Mouse (Mus musculus) heart, postnatal 36 days (tissue): ENCODE data around the gene Slc25a31. TPM values are rescaled to one million over a fixed set of nuclear protein-coding genes. Genes with fewer than 3 reads are reported as not detected.

Experiments used
- DNase-seq, 2 experiments: peaks; one replicate each; pipeline ENCODE4 v3.0.0; 2021 to 2022
- intact Hi-C: fragments of 180-260 bp; cut with DNase I; formaldehyde crosslinking; loops from one replicate; pipeline ENCODE4 v1.15.1; 2025
- total RNA-seq, 2 experiments: library from RNA; stranded (reverse); gene quantifications; 2 replicates each; pipeline ENCODE4 v1.2.3; 2021

Gene Slc25a31
- not detected for total RNA-seq

- DNase-seq: no peak
- intact Hi-C loops: no loop called here
Measured at GRCm38 (mm10) chr3:40708655-40709054, at the start of gene Slc25a31. TSS of gene Slc25a31 (plus strand) at chr3:40708855.

DNA sequence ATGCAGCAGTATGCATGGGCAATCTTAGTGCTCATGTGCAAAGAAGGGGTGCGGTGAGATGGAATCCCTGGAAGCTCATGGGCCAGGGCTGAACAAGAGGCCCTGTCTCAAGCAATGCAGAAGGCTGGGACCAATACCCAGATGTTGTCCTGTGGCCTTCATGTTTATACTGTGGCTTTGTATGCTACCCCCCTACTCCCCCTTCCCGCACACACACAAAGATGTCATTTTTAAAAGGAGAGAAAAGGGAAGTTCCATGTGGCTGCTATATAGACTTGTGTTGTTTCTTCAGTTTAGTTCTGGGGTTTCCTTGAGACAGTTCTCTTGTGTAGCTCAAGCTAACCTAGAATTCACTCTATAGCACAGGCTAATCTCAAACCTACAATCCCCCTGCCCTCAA is 48.4 kb upstream of the Slc25a31 start:
- intact Hi-C loops: no loop called here
- DNase-seq: no peak

DNA sequence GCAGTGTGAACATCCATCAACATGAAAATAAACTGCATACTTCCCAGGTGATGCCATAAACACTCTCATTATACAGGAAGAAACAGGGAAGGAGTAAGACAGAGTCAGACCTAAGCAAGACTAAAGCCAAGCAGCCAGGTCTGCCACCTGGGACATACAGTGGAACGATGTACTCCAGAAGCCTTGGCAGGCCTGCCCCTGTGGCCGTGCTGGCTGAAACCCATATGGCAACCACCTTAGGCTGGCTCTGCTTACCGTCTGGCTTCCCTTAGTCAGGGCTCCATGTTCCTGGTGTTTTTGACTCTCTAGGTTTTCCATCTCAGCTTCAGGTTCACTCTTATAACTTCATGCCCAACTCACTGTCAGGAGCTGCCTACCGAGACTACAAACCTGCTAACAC is 42.5 kb upstream of the Slc25a31 start:
- intact Hi-C loops: no loop called here

DNA sequence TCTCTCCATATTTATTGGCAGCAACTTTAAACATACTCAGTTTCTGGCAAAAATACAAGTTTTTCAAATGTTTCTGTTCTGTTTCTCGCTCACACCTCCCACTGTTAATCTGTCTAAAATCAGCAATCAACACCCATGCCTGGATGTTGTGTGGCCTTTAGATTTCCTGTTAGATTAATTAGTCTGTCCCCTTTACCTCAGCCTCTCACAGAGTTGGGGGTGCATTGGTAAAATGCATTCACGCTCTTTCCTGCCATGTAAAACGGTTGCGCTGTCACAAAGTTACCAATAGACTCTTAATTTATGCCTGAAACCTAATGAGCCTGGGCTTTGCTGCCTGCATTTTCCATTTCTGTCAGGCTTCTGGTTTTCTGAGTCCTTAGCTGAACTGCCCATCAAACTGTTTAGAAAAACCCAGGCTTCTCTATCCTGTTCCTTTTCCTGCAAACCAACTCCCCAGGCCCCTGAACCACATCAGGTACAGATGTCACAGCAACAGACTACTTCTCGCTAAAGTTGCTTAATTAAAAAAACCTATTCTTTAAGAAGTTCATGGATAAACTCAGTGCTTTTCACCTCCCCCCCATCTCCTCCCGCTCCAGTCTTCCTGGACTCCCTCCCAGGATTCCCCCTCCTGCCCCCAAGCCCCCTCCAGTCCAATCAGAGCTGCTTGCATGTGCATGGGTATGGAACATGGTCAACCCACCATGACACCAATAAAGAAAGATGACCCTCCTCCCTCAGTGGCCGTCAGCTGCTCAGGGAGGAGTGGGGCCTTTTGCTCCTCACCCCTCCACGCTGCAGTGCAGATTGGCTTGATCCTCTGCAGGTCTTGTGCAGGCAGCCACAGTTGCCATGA is 41.6 kb upstream of the Slc25a31 start:
- intact Hi-C loops: no loop called here

More for the DNA sequence above, 42.5 kb upstream of the Slc25a31 start:
- peak in 1 of 2 experiments; percentile 28 for DNase-seq

DNA sequence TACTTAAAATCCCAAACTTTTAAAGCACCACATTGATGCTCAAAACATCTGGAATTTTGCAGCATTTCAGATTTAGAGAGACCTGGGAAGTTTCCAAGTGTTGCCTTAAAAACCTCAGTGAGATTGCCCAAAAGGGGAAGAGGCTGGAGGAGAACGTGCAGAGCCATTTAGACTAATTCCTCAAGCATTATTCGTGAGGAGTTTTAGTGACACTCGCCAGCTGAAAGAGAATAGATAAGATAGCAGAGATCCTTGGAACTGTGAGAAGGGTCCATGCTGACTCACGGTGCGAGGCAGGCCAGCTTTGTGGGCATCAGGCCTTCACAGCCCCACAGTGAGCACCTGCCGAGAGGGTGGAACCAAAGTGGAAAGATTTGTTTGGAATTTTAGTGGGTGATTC is 39.8 kb upstream of the Slc25a31 start:
- intact Hi-C loops: no loop called here
- DNase-seq: no peak

More for the DNA sequence above, 41.6 kb upstream of the Slc25a31 start:
- DNase-seq: no peak

DNA sequence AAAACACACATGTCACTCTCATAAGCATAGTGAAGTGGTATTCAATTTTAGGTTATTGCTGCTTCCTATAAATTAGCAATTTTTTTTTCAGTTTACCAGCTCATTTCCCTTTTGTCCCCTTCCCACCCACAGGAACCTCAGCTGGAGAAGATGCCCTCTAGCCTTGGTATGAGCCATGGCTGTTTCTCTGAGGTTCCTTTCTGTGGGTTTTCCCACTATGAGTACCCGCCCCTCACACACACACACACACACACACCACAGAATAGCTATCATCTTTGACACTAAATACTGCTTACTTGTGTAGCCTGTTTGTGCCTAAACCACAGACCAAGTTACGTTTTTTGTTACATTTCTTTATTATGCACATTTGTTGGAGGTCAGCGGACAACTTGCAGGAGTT is 39.3 kb upstream of the Slc25a31 start:
- intact Hi-C loops: no loop called here
- DNase-seq: no peak

DNA sequence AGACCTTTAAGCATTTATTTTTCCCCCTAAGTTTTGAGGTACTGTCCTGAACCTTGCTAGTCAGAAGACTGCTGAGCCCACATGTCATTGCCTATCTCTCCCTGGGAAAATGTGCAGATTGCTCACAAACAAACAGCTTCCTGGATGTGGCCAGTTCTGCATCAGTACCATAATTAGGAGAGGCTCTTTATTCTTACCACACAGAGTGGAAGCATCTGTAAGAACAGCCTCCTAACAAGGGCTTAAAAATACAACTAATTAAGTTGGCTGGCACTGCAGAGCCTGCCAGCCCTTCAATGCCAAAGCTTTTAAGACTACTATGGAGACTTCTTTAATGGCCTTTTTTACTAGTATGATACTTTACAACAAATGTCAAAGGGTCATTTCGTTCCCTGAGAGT is 35.1 kb upstream of the Slc25a31 start:
- intact Hi-C loops: no loop called here
- no peak for DNase-seq

DNA sequence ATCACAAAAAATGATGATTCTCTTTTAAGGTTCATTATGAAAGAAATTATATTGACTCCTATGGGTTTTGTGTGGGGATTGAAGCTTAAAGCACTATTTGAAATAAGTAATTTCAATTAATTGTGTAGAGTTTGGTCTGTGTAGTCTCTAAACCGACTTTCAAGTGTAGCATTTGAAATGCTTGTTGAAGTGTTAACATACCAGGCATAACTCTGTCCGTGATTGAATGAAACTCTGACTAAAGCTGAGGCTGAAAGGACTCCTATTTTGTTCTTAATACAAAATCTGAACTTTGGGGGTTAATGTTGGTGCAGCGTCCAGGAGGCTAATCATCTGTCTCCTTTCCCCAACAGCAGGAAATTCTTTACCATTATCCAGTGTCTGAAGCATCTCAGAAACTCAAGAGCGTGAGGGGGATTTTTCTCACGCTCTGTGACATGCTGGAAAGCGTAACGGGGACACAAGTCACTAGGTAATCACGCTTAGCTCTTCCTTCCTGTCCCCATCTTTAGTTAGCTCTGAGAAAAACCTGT is 33.7 kb upstream of the Slc25a31 start:
- intact Hi-C loops: no loop called here
- DNase-seq: no peak

DNA sequence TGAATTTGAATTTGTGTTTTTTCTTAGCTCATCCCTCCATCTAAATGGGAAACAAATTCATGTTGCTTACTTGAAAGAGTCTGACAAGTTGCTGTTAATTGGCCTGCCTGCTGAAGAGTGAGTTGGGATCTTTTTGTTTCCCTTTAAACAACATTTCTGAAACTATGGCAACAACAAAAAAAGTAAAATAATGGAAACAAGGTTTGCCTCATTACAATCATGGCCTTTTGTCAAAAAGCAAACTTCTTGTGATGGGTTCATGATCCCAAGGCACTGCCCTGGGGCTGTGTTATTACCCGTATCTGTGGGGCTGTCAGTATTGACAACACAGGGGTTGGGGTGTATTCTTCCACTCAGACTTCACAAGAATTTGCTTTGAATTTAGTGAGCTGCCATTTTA is 29.8 kb upstream of the Slc25a31 start:
- no peak for DNase-seq
- intact Hi-C loops: no loop called here

GRCm38 (mm10) chr3:40682404-40682803 is 26.3 kb upstream of the Slc25a31 start:
- peak; percentile 25 to 31 for DNase-seq
- intact Hi-C loops: no loop called here

GRCm38 (mm10) chr3:40683171-40683570 is 25.5 kb upstream of the Slc25a31 start:
- no peak for DNase-seq
- intact Hi-C loops: no loop called here

DNA sequence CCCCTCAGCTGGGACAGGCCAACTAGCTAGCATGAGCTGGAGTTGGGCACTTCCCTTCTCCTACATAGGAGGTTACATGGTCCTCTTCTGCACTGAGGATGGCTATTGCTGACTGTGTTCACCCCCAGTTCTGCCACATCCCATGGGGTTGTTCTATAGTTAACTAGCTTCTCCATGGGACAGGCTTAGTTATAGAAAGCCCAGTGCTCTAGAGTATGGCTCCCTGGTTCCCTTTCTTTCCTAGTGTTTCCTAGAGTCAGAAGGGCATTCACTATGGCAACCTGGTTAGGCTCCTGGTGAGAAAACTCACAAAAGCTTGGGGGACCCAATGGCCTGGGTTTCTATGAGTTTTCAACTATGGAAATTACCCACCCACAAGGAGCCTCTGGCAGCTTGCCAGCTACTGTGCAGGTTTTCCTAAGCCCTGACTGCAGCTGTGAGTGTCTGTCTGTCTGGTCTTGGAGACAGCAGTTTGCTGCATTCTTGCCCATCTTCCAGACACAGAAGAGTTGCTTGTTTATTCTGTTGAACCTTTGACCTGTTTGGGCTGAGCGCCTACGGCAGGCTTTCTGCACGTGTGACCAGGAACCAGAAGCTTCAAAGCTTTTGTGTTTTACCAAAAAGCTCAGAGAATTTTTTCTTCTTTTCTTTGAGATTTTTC is 22.7 kb upstream of the Slc25a31 start:
- intact Hi-C loops: no loop called here

GRCm38 (mm10) chr3:40686836-40687235 is 21.8 kb upstream of the Slc25a31 start:
- DNase-seq: no peak
- intact Hi-C loops: no loop called here

More for the DNA sequence above, 22.7 kb upstream of the Slc25a31 start:
- DNase-seq: no peak

- intact Hi-C loops: no loop called here
- DNase-seq: no peak
Measured at GRCm38 (mm10) chr3:40687588-40687987, 21.1 kb upstream of the Slc25a31 start.

- DNase-seq: no peak
- intact Hi-C loops: no loop called here
Measured at GRCm38 (mm10) chr3:40691566-40691965, 17.1 kb upstream of the Slc25a31 start.

GRCm38 (mm10) chr3:40693435-40693834 is 15.2 kb upstream of the Slc25a31 start:
- DNase-seq: no peak
- intact Hi-C loops: no loop called here

DNA sequence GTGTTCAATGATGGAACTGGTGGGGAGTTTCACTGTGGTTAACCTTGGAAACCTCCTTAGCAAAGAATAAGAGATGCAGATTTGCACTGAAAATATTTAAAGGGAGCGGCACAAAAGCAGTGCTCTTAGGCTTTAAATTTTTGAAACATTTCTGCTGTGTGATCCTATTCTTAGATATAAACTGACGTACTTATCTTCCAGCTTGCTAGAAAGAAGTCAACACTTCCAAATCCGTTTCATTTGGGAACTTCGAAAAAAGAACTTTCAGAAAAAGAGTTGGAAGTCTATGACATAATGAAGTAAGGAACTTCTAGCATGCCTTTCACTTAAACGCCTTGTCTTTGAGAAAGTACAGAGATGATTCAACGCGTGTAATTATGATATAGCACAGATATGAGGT is 14.7 kb upstream of the Slc25a31 start:
- DNase-seq: no peak
- intact Hi-C loops: no loop called here

GRCm38 (mm10) chr3:40694438-40694837 is 14.2 kb upstream of the Slc25a31 start:
- DNase-seq: peak in 1 of 2 experiments; percentile 39
- intact Hi-C loops: no loop called here

DNA sequence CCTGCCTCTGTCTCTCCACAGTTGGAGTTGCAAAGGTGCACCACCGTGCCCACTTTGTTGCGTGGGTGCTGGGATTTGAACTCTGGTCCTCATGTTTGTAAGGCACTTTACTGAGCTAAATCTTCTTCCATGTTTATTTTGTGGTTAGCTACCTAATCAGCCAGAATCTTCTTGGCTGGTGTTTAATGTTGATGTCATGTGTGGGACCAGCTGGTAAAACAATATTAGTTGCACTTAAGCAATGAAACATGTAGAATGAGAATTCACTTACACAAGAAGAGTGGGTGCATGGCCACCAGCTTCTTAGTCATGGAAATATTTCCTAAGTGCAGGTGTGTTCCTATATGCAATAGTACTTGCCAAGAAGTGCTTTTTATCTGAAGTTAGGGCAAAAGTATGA is 13.5 kb upstream of the Slc25a31 start:
- DNase-seq: no peak
- intact Hi-C loops: no loop called here

- no peak for DNase-seq
Measured at GRCm38 (mm10) chr3:40698834-40699233, 9.8 kb upstream of the Slc25a31 start.

DNA sequence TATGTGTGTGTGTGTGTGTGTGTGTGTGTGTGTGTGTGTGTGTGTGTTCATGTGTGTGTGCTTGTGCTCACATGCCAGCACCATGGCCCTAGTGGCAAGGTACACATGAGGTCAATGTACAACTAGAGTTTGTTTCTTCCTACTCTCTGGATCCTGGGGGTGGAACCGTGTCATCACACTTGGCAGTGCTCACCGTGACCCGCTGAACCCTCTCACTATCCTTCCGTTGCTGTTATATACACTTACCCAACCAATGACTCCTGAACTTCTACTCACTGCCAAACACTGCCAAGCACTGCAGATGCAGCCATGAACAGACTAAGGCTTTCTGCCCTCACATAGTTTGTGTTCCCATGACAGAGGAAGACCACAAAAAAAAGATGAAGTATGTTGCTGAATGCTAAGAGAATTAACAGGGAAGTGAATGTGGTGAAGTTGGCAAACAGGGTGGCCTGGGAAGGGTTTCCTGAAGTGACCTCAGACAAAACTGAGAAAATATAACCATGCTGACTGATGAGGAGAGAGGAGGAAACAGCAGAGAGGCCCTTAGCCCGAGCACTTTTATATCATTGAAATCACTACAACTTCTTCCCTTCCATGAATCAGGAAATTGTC is 3.7 kb upstream of the Slc25a31 start:
- intact Hi-C loops: no loop called here
- DNase-seq: peak in 1 of 2 experiments; percentile 8

More at GRCm38 (mm10) chr3:40698834-40699233, 9.8 kb upstream of the Slc25a31 start:
- intact Hi-C loops: no loop called here
